Mouse (Mus musculus) natural killer cell, adult 2 months (primary cell): ENCODE results near the gene Tmem82.

Experiments used
- DNase-seq, 2 experiments: peaks; one replicate each; pipeline ENCODE4 v3.0.0; 2022; ENCODE audit warnings: low spot score in 2 of 2

Tmem82 gene

DNA sequence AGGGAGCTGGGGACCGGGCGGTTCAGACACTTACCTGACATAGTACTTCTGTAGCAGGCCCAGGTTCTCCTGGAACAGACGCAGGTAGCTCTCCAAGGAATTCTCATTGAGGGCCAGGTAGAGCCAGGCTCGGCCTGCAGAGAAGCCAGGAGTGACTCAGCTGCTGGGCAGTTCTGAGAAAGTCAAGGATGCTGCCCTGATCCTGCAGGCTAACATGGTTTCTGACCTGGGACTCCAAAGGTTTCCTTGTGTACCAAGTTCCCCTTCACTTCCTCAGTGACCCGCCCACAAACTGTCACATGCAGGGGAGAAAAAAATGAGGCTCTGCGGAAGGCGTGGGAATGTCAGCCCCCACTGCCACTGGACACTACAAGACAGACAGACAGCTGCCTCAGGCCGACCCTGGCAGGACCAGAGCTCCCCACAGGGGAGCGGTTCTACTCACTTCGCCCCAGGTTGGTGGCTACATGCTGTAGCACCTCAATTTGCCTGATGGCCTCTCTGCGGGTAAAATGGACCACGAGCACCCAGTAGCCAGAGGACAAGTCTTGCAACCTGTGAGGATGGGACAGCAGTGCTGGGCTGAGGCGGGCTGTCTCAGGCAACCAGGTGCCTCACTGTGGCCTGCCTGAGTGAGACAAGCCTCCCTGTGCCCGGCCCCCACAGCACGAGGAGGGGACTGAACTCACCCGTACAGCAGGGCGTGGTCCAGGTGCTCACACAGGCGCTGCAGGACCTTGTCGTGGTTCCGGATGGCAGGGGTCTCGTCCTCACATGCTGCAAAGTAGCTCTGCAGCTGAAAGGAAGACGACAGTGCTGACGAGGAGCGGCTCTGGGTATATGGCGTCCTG is 23.8 kb upstream of the Tmem82 start:
- no peak for DNase-seq

DNA sequence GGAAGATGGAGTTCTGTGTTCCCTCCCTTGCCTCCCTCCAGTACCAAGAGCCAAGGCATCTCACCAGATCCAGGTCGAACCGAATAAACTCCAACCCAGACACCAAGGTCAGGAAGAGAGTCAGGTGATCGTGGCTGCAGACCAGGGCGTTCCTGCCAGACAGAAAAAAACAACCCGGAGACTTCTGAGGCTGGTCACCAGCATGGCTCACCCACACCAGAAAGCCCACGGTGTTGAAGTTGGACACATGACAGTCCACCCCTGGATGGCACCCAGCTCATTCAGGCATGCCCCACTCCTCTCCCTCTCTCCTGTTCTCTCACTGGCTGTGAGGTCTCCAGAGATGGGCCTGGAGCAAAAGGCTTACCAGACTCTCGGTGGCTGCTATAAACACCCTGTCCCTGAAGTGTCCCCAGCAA is 22.9 kb upstream of the Tmem82 start:
- no peak for DNase-seq

DNA sequence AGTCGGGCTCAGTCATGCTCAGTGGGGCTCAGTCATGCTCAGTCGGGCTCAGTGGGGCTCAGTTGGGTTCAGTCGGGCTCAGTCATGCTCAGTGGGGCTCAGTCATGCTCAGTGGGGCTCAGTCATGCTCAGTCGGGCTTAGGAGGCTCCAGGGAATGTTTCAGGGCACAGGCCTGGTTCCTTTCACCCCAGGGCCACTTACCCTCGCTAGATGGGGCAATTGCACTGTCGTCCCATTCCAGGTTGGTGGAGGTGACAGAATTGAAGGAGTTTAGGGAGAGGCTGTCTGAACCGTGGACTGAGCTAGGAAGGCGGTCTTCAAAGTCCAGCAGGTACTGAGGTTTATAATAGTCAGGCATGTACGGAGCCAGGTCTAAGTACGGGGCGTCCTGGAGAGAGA is 21.0 kb upstream of the Tmem82 start:
- DNase-seq, result no peak

DNA sequence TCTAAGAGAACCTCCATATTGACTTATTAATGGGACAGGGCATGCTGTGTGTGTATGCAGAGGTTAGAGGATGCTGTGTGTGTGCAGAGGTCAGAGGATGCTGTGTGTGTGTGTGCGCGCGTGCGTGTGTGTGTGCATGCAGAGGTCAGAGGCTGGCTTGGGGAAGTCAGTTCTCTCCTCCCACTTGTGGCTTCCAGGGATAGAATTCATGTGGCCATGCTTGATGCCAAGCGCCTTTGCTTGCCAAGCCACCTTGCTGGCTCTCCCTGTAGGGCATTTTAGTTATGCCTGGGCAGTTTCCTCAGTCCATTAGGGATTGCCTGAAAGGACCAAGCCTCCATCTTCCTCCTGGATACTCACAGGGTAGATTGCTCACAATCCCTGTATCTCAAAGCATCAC is 18.3 kb upstream of the Tmem82 start:
- DNase-seq, result no peak

DNA sequence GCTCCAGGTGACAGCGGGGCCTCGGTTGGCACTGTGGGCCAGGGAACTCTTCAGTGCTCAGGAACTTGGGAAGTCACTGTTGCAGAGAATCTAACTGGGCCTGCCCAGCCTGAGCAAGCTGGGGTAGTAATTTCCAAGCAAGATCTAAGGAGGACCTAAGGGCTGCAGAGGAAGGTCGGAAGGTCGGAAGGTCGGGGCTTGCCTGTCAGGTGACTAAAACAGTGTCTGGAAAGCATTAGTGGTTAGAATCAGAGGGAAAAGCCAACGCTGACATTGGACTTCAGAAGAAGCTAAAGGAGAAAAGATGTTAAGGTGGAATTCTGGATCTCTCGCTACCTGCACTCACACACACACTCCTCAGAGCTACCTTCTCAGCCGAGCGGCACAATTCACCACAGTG is 17.6 kb upstream of the Tmem82 start:
- no peak for DNase-seq

DNA sequence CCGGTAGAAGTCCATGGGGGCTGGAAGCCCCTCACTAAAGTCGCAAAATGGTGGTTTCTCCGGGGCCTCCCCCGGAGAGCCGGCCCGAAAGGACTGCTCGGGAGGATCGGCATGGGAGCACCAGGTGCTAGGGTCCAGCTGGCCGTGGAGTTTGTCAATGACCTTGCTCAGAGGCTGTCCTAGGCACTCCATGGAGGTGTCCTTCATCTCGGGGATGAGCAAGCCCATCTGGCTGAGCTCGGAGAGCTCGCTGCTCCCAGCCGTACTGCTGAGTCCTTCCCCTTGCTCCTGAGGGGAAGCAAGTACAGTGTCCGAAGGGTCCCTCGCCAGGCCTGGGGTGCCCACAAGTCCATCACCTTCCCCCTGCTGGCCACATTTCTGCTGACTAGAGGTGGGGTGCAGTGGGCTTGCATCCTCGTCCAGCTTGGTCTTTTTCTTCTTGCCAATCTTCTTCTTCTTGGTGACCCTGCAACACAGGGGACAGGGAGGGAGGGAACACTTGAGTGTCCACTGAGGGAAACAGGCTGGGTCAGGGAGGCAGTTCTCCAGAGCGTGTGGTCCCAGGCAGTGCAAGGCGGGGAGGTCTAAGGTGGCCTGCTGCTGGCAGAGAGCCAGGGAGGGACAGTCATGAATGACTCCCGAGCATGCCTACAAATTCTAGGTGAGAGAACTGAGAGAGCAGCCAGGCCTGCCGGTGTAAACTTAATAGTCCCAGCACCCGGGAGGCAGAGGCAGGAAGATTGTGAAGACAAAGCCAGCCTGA is 13.9 kb upstream of the Tmem82 start:
- no peak for DNase-seq

DNA sequence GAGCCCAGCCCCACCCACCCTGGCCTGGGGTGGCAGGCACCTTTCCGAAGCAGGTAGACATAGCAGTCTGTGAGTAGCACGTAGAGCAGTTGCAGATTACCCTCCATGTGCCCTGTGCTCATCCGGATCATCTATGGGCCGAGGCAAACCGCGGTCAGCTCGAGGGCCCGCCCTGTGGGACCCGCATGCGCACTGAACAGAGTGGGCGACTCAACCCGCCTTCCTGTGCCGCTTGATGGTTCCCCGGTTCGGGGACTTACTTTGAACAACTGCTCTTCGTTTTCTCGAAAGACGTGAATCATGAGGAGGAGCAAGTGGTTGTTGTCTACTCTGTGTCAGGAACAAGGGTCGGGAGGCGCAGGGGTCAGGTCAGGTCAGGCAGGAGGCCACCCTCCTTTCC is 12.8 kb upstream of the Tmem82 start:
- no peak for DNase-seq

DNA sequence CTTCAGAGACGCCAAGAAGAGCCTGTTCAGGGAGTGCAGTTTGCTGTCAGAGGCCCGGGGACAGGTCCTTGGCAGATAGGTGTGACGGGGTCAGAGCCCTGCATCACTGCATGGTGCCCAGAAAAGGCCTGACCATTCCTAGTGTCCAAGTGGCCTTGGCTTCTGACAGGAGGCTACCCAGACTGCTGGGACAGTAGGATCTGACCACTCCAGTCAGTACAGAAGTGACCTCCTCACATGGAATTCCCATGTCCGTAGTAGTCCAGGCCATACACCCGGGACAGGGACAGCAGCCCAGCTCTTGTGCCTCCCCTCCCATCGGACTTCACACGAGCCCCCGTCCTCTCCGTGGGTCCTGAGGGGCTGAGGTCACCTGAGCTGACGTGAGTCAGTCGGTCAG is 11.6 kb upstream of the Tmem82 start:
- DNase-seq, result no peak

DNA sequence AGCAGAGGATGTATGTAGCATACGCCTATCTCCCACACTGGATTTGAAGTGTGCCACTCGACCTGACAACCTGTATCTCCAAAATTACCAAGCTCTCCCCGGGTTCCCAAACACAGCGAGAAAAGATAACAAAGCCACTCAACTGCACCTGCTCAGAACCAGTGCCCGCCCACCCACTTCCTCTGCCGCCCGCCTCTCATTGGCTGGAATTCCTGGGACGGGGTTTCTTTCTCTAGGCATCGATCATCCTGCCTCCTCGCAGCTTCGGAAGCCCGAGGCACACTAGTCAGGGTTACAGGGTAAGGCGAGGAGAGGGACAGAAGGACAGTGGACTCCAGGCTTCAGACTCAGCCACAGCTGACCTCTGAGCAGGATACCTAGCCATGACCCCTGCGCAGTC is 10.2 kb upstream of the Tmem82 start:
- DNase-seq, result no peak

DNA sequence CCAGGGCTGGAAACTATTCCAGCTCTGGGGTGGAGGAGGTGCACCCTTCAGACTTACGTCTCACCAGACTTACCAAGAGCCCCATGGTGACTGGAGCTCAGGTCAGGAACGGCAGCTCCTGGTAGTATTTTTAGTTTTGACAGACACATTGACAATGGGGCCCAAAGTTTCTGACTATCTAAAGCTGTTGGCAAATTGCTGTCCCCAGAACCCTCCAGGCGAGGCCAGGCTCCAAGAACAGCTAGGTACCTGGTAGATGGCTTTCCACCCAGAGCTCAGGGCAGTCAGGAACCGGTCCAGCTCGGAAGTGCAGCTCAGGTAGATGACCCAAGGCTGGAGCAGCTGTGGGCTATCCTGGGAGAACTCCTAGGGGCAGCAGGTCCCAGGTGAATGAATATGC is 9.1 kb upstream of the Tmem82 start:
- DNase-seq, result no peak

DNA sequence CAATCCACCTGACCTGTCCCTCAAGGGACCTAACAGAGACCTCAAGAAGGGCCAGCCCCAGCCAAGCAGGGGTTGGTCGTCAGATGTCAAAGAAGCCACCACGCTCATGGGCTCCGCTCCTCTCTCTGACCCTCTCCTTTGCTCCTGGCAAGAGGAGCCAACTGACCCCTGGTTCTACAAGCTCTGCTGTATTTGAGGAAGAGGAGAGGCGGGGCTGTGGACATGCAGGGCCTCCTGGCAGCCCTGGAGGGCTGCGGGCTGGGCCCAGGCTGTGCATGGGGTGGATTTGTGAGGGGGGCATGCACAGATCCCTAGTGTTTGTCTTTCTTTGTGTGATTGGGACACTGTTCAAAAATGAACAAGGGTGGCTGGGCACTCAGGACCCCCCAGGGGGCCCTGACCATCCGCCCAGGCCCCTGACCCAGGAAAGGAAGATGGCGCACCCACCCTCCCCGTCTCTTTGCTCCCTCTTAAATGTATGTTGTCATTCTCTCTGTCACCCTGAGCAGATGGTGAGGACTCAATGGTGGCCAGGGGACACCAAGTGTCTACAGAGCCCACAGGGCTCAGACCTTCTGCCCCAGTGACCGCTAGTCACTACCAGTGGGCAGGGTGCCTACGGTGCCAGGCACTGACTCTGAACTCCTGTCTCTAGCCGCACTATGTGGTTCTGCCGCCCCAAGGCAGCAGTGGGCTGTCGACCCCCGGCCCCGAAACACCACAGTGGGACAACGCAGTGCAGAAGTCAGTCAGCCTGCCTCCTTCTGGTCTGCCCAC is 7.5 kb upstream of the Tmem82 start:
- no peak for DNase-seq

DNA sequence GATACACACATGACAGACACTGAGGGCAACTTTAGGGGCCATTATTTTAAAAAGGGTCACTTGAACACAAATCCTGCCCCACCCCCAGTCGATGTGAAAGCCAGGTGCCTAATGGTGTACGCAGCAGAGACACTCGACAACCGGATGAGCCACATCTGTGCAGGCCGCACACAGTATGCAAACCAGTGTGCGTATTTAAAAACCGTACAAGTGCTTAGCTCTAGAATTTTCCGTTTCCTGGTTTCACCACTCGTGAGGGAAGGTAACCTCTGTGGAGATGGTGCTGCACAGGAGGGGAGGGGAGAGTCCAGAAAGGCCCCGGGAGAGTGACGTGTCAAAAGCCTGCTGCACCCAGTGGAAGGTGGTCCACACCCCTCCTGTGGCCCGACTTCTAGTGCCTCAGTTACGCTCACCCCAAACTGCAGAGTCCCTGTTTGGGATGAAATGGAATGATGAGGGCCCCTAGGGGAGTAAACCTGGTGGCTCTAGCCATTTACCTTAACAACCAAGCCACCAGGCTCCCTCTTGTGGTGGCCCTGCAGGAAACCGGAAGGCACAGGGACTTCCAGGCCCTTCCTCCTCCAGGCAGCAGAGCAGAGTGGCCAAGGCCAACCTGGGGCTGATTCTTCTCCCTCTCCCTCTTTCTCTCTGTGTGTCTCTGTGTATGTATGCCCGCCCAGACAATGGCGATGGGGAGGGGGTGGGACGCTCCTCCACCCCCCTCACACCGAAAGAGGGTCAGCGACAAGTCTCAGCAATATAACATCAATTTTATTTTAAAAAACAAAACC is 6.7 kb upstream of the Tmem82 start:
- DNase-seq, result no peak

DNA sequence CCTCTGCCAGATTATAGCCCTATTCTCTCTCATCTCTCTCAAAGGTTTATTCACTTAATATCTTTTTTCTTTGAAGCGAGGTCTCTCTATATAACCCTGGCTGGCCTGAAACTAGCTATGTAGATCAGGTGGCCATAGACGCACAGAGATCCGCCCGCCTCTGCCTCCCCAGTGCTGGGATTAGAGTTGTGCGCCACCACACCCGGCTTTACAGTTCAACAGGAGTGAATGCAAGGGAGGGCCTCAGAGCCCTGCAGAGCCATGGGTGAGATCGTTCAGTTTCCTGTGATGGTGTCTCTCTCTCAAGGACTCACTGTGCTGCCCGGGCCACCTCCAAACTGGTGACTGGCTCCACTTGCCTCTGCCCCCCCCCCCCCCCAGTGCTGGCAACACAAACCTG is 5.7 kb upstream of the Tmem82 start:
- DNase-seq, result no peak

DNA sequence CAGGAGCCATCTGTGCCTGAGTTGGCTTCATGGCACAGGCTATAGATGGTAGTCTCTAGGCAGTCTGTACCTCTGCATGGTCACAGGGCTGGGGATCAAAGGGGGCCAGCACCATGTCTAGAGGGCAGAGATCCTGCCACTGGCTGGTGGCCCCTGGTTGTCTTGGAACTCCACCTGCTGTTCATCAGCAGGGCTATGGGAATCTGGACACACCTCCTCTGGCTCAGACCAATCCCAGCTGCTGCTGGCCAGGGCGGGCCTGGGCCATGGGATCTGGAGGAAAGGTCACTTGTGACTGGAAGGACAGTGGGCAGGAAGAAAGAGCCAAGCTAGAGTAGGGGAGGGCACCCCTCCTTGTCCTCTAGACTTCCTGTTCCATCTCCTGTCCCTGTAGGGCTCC is 5.2 kb upstream of the Tmem82 start, which contains the start of gene Slc25a34:
Gene Slc25a34 (minus strand): TSS at position 156 of the 400 bp plus-strand sequence.
- no peak for DNase-seq

DNA sequence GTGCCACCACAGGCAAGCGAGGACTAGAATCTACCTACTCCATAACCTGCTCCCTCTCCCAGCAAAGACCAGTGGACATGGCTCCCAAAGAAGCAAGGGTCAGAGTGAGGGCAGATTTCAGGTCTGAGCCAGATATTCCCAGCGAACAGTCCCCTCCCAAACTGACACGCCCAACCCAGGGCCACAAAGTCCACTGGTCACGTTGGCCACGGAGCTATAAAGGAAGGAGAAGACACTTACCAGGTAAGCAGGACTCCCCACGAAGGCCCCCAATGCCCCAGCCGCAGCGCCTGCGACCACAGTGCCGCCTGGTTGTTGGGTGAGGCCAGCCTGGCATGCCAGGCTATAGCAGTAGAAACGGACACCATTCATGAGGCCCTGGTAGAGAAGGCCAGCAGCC is 4.6 kb upstream of the Tmem82 start:
- DNase-seq, result no peak

DNA sequence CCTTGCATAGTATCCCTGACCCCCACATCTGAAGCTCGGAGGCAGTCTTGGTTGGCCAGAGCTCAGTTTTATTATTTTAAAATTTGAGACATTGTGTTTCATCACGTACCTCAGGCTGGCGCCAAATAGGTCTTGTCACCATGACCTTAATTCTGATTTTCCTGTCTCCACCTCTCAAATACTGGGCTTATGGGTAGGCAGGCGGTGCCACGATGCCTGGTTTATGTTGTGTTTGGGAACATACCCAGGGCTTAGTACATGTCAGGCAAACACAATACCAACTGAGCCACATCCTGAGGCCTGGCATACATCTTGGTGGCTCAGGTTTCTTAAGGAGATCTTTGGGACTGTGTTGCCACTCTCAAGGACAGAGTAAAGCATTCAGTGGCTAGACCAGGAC is 4.1 kb upstream of the Tmem82 start:
- DNase-seq, result no peak

DNA sequence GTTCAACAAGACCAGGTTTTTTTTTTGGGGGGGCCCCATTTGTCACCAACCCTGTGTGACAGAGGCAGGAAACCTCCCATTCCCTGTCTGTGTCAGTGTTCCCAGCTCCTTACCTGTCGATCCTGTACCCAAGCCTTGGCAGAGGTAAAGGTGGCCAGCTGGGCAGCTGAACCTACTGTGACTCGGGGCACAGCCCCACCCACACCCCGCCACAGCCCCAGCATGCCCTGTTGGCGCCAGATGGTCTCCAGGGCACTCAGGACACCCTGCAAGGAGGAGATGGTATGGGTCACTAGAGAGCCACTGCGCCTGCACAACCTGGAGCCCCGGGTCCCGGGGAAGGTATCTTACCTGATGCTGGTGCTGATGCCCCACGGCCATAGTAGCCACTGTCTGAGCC is 3.7 kb upstream of the Tmem82 start:
- DNase-seq, result no peak

DNA sequence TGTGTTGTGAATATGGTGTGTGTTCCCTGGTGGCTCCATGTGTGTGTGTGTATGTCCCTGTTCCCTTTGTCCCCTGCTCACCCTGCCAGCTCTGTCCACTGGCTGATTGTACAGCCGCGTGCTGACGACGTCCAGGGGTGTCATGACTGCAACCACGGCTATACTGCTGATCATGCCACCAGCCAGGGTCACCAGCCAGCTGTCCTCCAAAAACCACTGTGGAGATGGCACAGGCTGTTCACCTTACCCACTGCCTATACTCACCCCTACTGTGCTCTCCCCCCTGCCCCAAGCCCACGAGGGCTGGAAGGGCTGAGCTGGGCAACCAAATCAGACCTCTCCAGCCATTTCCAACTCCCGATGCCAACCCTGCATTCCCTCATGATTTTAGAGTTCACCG is 2.9 kb upstream of the Tmem82 start:
- no peak for DNase-seq

DNA sequence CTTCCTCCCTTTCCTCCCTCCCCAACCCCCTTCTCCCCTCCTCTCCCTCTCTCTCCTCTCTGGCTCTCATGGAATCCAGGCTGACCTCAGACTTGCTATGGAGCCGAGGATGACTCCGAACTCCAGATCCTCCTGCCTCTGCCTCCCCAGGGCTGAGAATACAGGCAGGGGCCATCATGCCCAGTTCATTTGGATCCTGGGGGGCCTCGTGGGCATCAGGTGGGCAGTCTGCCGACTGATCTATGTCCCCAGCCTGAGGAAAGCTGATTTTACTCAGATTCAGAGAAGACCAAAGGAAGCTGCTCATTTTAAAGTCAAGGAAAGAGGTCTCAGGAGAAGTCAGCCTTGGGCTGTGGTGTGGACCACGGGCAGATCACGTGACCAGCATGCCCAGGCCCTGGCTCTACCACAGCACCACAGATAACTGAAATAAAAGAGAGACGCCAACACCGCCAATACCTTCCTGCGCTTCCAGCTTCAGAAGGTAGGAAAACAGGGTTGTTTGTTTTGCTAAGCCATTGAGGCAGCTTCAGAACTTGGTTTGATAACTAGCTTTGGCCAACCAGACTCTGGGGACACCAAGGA is 958 bp upstream of the Tmem82 start:
- DNase-seq, result no peak

DNA sequence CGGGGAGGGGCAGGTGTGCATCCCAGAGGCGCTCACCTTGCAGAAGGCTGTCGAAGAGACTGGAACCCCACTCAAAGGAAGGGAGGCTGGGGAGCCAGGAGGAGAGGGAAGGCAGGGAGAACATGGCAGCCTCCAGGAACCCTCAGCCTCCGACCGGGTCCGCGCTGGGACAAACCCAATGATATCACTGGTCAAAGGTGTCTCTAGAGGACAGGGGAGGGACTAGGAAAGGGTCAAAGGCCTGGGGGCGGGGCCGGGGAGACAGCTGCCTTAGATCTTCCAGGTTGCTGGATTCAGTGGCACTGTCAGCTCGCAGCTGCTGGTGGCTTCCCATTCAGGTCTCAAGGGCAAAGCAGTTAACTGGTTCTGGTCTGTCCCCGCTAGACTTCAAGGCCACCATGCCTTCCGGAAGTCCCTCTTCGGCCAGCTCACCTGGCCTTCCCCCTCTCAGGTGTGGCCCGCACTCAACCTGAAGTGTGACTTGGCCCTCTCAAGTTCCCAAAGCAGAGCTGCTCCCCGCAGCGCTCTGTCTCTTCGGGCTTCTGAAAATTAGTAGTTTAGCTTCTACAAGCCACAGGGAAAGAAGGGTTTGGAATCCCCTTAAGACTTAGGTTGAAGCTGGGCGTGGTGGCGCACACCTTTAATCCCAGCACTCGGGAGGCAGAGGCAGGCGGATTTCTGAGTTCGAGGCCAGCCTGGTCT is 419 bp downstream of the Tmem82 start:
- no peak for DNase-seq

DNA sequence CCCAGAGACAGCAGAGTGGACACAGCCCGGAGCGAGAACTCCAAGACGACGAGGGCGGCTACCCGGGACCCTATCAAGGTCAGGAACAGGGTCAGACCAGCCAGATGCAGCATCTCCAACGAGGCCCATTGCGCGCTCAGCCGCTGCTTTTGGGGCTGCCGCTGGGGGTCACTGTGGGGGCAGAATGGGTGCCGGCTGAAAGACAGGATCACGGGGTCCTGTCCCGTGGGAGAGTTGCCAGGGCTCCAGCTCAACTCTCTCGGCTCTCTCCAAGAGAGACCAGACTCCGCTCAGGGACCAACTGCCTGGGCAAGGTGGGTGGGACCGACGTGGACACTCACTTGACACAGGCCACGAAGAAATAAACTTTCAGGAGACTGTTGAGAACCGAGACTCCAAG is 1.1 kb downstream of the Tmem82 start:
- peak; percentile 33 to 58 for DNase-seq
